Comparison of ENCODE assay signal across 9 mouse cellular contexts in genomic region chr16:5049182-5049773, GRCm38 (mm10). TPM values are rescaled to one million over a fixed set of nuclear protein-coding genes. Genes with fewer than 3 reads are reported as not detected.
DNase-seq lines count a peak whose midpoint lies in the region; ATAC-seq and TF ChIP-seq lines count a peak whose summit lies in the region.
"Had no signal": no experiment of that assay in that cellular context is flagged by ENCODE, and none has a peak within 500 bp of the region (broad histone marks: within the 10 kb centered on the region; RNA-seq: fewer than 3 reads in every experiment).

No protein-coding gene starts in this region.

- peak overlapping the region; percentile 93 for H3K9ac ChIP-seq in limb, embryonic 12.5 days (replicated peaks)

- peak; percentile 69 for ATAC-seq in limb, embryonic 12.5 days (ENCODE audit: insufficient number of reproducible peaks, insufficient read depth, low FRiP score, low TSS enrichment, low read depth)
- peak; percentile 60 for ATAC-seq in monocyte, adult 5-6 weeks (replicated peaks; ENCODE audit: insufficient number of reproducible peaks, low FRiP score, low TSS enrichment, poor library complexity, severe bottlenecking)

- no peaks in the 10 kb centered on the region for H3K27me3 ChIP-seq in C2C12 (ENCODE audit: control insufficient read depth, insufficient read depth, insufficient read length)
- H3K27me3 ChIP-seq in limb, embryonic 12.5 days = no peaks in the 10 kb centered on the region

- H3K79me3 ChIP-seq in C2C12 (ENCODE audit: low read depth) = peaks cover 42% of the 10 kb centered on the region

- peak overlapping the region; percentile 91 for H3ac ChIP-seq in C2C12 (ENCODE audit: control insufficient read depth, insufficient read length, low read depth)

- peak overlapping the region; percentile 90 for H3K4me3 ChIP-seq in C2C12 (ENCODE audit: insufficient read depth, poor library complexity, severe bottlenecking)
- H3K4me3 ChIP-seq in embryonic fibroblast, embryonic 13.5 days (ENCODE audit: insufficient read depth, low read length) = peak overlapping the region; percentile 87
- peak overlapping the region; percentile 98 for H3K4me3 ChIP-seq in limb, embryonic 12.5 days (replicated peaks)

- under 1% methylated on average over 38 of the region's 38 CpGs for WGBS in limb, embryonic 12.5 days

- H3K4me2 ChIP-seq in limb, embryonic 12.5 days = peak overlapping the region; percentile 87

- peaks cover 50% of the 10 kb centered on the region for H3K36me3 ChIP-seq in C2C12 (ENCODE audit: control insufficient read depth, insufficient read depth)
- H3K36me3 ChIP-seq in limb, embryonic 12.5 days = peaks cover 47% of the 10 kb centered on the region

- H3K9me3 ChIP-seq in limb, embryonic 12.5 days = no peaks in the 10 kb centered on the region

- no peak for TF ChIP-seq POLR2A in embryonic fibroblast, embryonic 13.5 days (IDR thresholded peaks at IDR 0.05; ENCODE audit: low read depth, low read length)

- H3K4me1 ChIP-seq in embryonic fibroblast, embryonic 13.5 days (ENCODE audit: control insufficient read depth, insufficient read depth, low read length) = no peaks in the 10 kb centered on the region
- peaks cover 20% of the 10 kb centered on the region; the same call in 1 of the 2 replicates for H3K4me1 ChIP-seq in limb, embryonic 12.5 days (replicated peaks)

- DNase-seq in embryo, embryonic 9.5 days (ENCODE audit: extremely low spot score) = peak; percentile 12
- no peak for DNase-seq in embryo, embryonic 11 days
- no peak for DNase-seq in left cerebral cortex, adult 18-20 months (ENCODE audit: low spot score in 2 of 2)
- no peak for DNase-seq in left cerebral cortex, adult 9 months (ENCODE audit: low spot score in 2 of 2)

- peaks cover 82% of the 10 kb centered on the region for H3K79me2 ChIP-seq in C2C12 (ENCODE audit: control insufficient read depth, insufficient read depth)

- H3K27ac ChIP-seq in embryonic fibroblast, embryonic 13.5 days (ENCODE audit: insufficient read depth, low read length) = peak overlapping the region; percentile 39
- peak overlapping the region; percentile 91 for H3K27ac ChIP-seq in limb, embryonic 12.5 days

- TF ChIP-seq CTCF in C2C12 (IDR thresholded peaks at IDR 0.05; ENCODE audit: control insufficient read depth, insufficient read depth, insufficient read length) = no peak
- TF ChIP-seq CTCF in embryonic fibroblast, embryonic 13.5 days (IDR thresholded peaks at IDR 0.05; ENCODE audit: borderline replicate concordance, insufficient read depth, low read length) = no peak

TF ChIP-seq in C2C12, 6 proteins besides CTCF, POLR2A, EP300 and RAD21:
- no peak for TF ChIP-seq MAX (IDR thresholded peaks at IDR 0.05)
- TF ChIP-seq FOSL1 (IDR thresholded peaks at IDR 0.05; ENCODE audit: insufficient read depth, low read length, poor library complexity, severe bottlenecking) = no peak
- no peak for TF ChIP-seq MYOD1 (IDR thresholded peaks at IDR 0.05; ENCODE audit: control insufficient read depth, insufficient read length, low read depth)
TF ChIP-seq in C2C12: peak in this region for 0.

RNA-seq across cellular contexts. Expression of gene Glyr1, which starts 0.4 kb away (rescaled TPM):
- 47.6 TPM for polyA plus RNA-seq in C2C12 (2012; fragmentation: generic; extraction: Trizol)
- 68.0 and 69.9 TPM in 2 replicates for polyA plus RNA-seq in embryonic fibroblast, embryonic 13.5 days (2011; ENCODE audit: insufficient read length, low read depth, missing spikeins)
- polyA plus RNA-seq in limb, embryonic 12.5 days (2016; fragmentation: Nextera tagmentation; extraction: Ambion mirVana) = 168 and 174 TPM in 2 replicates
- total RNA-seq in monocyte, adult 5-6 weeks (2017) = 129 to 168 TPM (median 139 TPM) in 3 replicates
- 100 to 1,000 TPM; 139 to 149 TPM for total RNA-seq in left cerebral cortex, adult 18-20 months (2021)

RNA-seq across cellular contexts. Expression of gene Ubn1, which starts 0.6 kb away (rescaled TPM):
- polyA plus RNA-seq in C2C12 (2012; fragmentation: generic; extraction: Trizol) = 13.8 TPM
- polyA plus RNA-seq in embryonic fibroblast, embryonic 13.5 days (2011; ENCODE audit: insufficient read length, low read depth, missing spikeins) = 23.8 and 30.7 TPM in 2 replicates
- polyA plus RNA-seq in limb, embryonic 12.5 days (2016; fragmentation: Nextera tagmentation; extraction: Ambion mirVana) = 26.8 and 27.0 TPM in 2 replicates
- total RNA-seq in monocyte, adult 5-6 weeks (2017) = 55.2 to 74.4 TPM (median 61.2 TPM) in 3 replicates
- 10 to 100 TPM; 42.1 to 43.9 TPM for total RNA-seq in left cerebral cortex, adult 18-20 months (2021)

RNA-seq across cellular contexts. Expression of gene Rogdi, which starts 35.9 kb away (rescaled TPM):
- 16.7 TPM for polyA plus RNA-seq in C2C12 (2012; fragmentation: generic; extraction: Trizol)
- 14.5 and 14.7 TPM in 2 replicates for polyA plus RNA-seq in embryonic fibroblast, embryonic 13.5 days (2011; ENCODE audit: insufficient read length, low read depth, missing spikeins)
- polyA plus RNA-seq in limb, embryonic 12.5 days (2016; fragmentation: Nextera tagmentation; extraction: Ambion mirVana) = 71.5 and 74.3 TPM in 2 replicates
- total RNA-seq in monocyte, adult 5-6 weeks (2017) = 16.4 to 45.3 TPM (median 35.2 TPM) in 3 replicates
- 100 to 1,000 TPM; 198 to 216 TPM for total RNA-seq in left cerebral cortex, adult 18-20 months (2021)

RNA-seq across cellular contexts. Expression of gene Smim22, which starts 42.2 kb away (rescaled TPM):
- polyA plus RNA-seq in C2C12 (2012; fragmentation: generic; extraction: Trizol) = not detected
- not detected in 2 replicates for polyA plus RNA-seq in embryonic fibroblast, embryonic 13.5 days (2011; ENCODE audit: insufficient read length, low read depth, missing spikeins)
- polyA plus RNA-seq in limb, embryonic 12.5 days (2016; fragmentation: Nextera tagmentation; extraction: Ambion mirVana) = 1.6 and 4.3 TPM in 2 replicates
- total RNA-seq in monocyte, adult 5-6 weeks (2017) = not detected in 3 replicates
- total RNA-seq in left cerebral cortex, adult 18-20 months (2021) = not detected
- total RNA-seq: layer of hippocampus, adult 8-10 months had no signal

RNA-seq across cellular contexts. Expression of gene Sept12, which starts 51.6 kb away (rescaled TPM):
- not detected for polyA plus RNA-seq in C2C12 (2012; fragmentation: generic; extraction: Trizol)
- polyA plus RNA-seq in embryonic fibroblast, embryonic 13.5 days (2011; ENCODE audit: insufficient read length, low read depth, missing spikeins) = not detected in 2 replicates
- polyA plus RNA-seq in limb, embryonic 12.5 days (2016; fragmentation: Nextera tagmentation; extraction: Ambion mirVana) = 0.08 TPM in 1 of 2 replicates, not detected in the other
- total RNA-seq in monocyte, adult 5-6 weeks (2017) = not detected in 3 replicates
- not detected for total RNA-seq in left cerebral cortex, adult 18-20 months (2021)
- total RNA-seq: layer of hippocampus, adult 8-10 months had no signal
